Mouse (Mus musculus) neural tube, embryonic 13.5 days (tissue): ENCODE measurements around the gene Bco1. TPM values are rescaled to one million over a fixed set of nuclear protein-coding genes. Genes with fewer than 3 reads are reported as not detected.

Experiments
- ATAC-seq: fragments of 200-750 bp; cut with Nextera tagmentation; 2 replicates; pipeline ENCODE4 v1.8.0; 2017; ENCODE audit warnings: low read depth, mild to moderate bottlenecking, moderate TSS enrichment, moderate library complexity
- H3K27ac ChIP-seq: fragments of 300-500 bp; sonication (generic); replicated peaks from 2 replicates; pipeline ENCODE4 v1.5.1; 2015; ENCODE audit warnings: moderate library complexity, mild to moderate bottlenecking, inconsistent platforms
- H3K27me3 ChIP-seq: fragments of 300-500 bp; sonication (generic); 2 replicates; pipeline ENCODE4 v1.6.1; 2015; ENCODE audit warnings: mild to moderate bottlenecking, inconsistent platforms
- H3K36me3 ChIP-seq: fragments of 300-500 bp; sonication (generic); 2 replicates; pipeline ENCODE4 v1.6.1; 2015; ENCODE audit warnings: mild to moderate bottlenecking, inconsistent platforms
- H3K4me1 ChIP-seq: fragments of 300-500 bp; sonication (generic); replicated peaks from 2 replicates; pipeline ENCODE4 v1.6.1; 2015; ENCODE audit warnings: inconsistent platforms
- H3K4me2 ChIP-seq: fragments of 300-500 bp; sonication (generic); 2 replicates; pipeline ENCODE4 v1.6.1; 2015; ENCODE audit warnings: inconsistent platforms, mild to moderate bottlenecking, moderate library complexity
- H3K4me3 ChIP-seq: fragments of 300-500 bp; sonication (generic); 2 replicates; pipeline ENCODE4 v1.5.1; 2015; ENCODE audit warnings: mild to moderate bottlenecking, inconsistent platforms
- H3K9ac ChIP-seq: fragments of 300-500 bp; sonication (generic); 2 replicates; pipeline ENCODE4 v1.6.1; 2015; ENCODE audit warnings: moderate library complexity, mild to moderate bottlenecking, inconsistent platforms
- H3K9me3 ChIP-seq: fragments of 300-500 bp; sonication (generic); 2 replicates; pipeline ENCODE4 v1.6.1; 2016; ENCODE audit warnings: inconsistent platforms
- WGBS: fragments of 180-500 bp; shearing (Covaris S2); methylation state at CpG from one replicate; pipeline ENCODE4 v1.1.7; 2015; 5-methylcytosine and 5-hydroxymethylcytosine counted together
- polyA plus RNA-seq: library from polyadenylated mRNA; unstranded; fragments of >200 nt; fragmentation: Nextera tagmentation; extraction: Ambion mirVana; gene quantifications from 2 replicates; pipeline ENCODE4 v1.2.1, GENCODE M21; 2015

The Bco1 gene
- polyA plus RNA-seq, 1 experiment from 2014 or later: 0.29 TPM

DNA sequence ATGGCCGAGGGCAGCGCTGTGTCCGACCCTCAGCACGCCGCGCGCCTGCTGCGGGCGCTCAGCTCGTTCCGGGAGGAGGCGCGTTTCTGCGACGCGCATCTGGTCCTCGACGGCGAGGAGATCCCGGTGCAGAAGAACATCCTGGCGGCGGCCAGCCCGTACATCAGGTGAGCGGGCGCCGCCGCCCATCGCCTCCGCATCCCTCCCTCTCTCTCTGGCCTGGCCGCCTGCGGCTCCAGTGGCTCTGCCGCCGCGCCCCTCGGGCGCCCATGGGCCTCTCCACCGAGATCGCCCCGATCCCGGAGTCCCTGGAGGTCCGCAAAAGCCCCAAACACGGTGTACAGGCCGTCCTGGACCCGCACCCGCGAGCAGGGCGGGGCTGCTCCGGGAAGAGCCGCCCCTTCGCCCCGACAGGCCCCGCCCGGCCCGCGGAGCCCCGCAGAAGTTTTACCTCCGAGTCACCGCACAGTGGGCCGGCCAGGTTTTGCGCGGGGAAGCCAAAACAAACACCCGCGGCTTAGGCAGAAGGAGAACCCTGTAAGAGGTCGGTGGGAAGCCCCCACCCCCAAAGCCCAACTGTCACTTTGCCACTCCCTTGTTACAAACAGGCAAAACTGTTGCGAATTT is 62.6 kb downstream of the Bco1 start, which contains the start of gene Gan:
Gan (plus strand) TSS at position 1 of the 627 bp plus-strand sequence.
- WGBS: under 1% methylated on average over 57 of the region's 65 CpGs
- Histone ChIP-seq H3K27me3 (no peaks in the 10 kb centered on the region), H3K9me3 (no peaks in the 10 kb centered on the region), H3K4me3 (peak within 1 kb of the TSS; percentile 90), H3K9ac (peak within 1 kb of the TSS; percentile 92), H3K4me2 (peak within 1 kb of the TSS; percentile 90), H3K36me3 (no peaks in the 10 kb centered on the region), H3K4me1 (peaks cover 52% of the 10 kb centered on the region), H3K27ac (peak within 1 kb of the TSS; percentile 84)
- peak; percentile 77 for ATAC-seq

DNA sequence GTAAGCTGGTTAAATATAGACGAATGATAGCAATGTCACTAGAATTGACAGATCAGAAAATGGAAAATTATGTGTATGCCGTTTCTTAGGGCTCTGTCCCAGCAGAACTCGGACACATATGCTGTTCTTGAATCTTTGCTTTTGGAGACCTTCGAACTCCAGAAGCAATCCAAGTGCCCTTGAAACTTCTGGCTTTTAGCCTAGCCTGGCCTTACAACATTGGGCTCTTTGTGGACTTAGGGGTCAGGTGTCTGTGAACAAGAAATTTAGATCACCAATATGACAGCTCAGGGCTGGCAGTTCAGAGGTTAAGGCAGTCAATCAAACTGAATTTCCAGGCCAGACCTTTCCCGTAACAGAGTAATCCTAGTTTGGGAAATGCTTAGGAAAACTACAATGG is 63.4 kb downstream of the Bco1 start:
- no peak for ATAC-seq
- H3K9me3 ChIP-seq: no peaks in the 10 kb centered on the region
- H3K4me2 ChIP-seq: peak overlapping the region; percentile 90
- H3K9ac ChIP-seq: peak overlapping the region; percentile 92
- no peak overlapping the region for H3K27ac ChIP-seq
- 60% methylated on average over 5 of the region's 5 CpGs for WGBS
- peak overlapping the region; percentile 90 for H3K4me3 ChIP-seq
- H3K27me3 ChIP-seq: no peaks in the 10 kb centered on the region
- no peaks in the 10 kb centered on the region for H3K36me3 ChIP-seq
- H3K4me1 ChIP-seq: peaks cover 49% of the 10 kb centered on the region

DNA sequence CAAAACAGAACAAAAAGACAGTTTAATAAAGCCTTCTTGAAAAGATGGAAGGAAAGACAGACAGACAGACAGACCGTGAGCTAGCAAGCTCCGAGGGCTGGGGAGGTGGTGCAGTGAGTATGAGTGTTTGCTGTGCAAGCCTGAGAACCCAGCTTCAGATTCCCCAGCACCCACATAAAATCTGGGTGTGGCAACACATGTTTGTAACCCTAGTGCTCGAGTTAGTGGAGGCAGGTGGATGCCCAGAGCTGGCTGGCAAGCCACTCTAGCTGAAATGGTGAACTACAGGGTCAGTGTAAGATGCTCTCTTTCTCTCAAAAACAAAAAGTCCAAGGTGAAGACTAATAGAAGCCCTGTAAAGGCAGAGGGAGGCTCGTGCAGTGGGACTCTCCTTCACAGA is 69.3 kb downstream of the Bco1 start:
- ATAC-seq: no peak

DNA sequence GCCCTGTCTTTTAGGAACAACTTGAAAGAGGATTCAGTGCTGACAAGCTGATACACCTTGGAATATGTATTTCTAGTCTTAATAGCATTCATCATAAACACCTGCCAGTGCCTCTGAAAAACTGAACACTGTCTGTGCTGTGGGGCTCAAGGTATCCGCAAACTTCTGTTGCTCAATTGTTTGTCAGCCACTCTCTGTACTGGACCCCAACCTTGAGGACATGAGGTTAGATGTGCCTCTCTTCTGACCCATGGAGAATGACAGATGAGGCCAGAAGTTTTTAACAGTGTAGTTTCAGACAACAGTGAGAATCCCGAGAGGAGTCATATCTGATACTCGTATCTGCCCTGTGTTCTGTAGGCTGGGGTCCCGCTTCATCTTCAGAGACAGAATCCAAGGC is 69.9 kb downstream of the Bco1 start:
- Histone ChIP-seq H3K4me2 (no peak overlapping the region), H3K27me3 (no peaks in the 10 kb centered on the region), H3K9ac (no peak overlapping the region), H3K36me3 (no peaks in the 10 kb centered on the region), H3K4me1 (peaks cover 6% of the 10 kb centered on the region; the same call in 1 of the 2 replicates), H3K9me3 (no peaks in the 10 kb centered on the region), H3K27ac (no peak overlapping the region), H3K4me3 (no peak overlapping the region)
- WGBS: 93% methylated on average over 4 of the region's 4 CpGs
- ATAC-seq: no peak

More for the DNA sequence above, 69.3 kb downstream of the Bco1 start:
- H3K27ac ChIP-seq: no peak overlapping the region
- no peaks in the 10 kb centered on the region for H3K27me3 ChIP-seq
- H3K4me1 ChIP-seq: peaks cover 10% of the 10 kb centered on the region
- H3K36me3 ChIP-seq: no peaks in the 10 kb centered on the region
- no peaks in the 10 kb centered on the region for H3K9me3 ChIP-seq
- no peak overlapping the region for H3K4me2 ChIP-seq
- 86% methylated on average over 4 of the region's 4 CpGs for WGBS
- no peak overlapping the region for H3K9ac ChIP-seq
- no peak overlapping the region for H3K4me3 ChIP-seq

DNA sequence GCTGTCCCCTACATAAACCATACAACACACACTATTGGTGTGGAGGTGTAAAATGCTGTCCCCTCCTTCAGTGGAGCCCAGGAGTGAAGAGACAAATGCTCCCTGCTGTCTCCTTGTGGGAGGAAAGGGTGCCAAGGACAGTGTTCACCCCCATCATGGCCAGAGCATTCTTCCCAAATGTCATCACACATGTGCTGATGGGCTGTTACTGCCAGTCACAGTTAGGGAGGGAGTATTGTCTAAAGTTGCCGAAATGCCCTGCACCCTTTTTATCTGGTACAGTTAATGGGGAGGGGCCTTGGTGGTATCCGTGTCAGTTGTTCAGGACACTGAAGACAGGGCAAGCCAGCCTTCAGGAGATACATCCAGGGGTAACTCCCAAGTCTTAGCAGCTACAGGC is 70.9 kb downstream of the Bco1 start:
- Histone ChIP-seq H3K9me3 (no peaks in the 10 kb centered on the region), H3K27ac (no peak overlapping the region), H3K4me2 (no peak overlapping the region), H3K36me3 (no peaks in the 10 kb centered on the region), H3K4me1 (peaks cover 1% of the 10 kb centered on the region; the same call in 1 of the 2 replicates), H3K4me3 (no peak overlapping the region), H3K27me3 (no peaks in the 10 kb centered on the region), H3K9ac (no peak overlapping the region)
- ATAC-seq: no peak
- 88% methylated on average over 2 of the region's 2 CpGs for WGBS

DNA sequence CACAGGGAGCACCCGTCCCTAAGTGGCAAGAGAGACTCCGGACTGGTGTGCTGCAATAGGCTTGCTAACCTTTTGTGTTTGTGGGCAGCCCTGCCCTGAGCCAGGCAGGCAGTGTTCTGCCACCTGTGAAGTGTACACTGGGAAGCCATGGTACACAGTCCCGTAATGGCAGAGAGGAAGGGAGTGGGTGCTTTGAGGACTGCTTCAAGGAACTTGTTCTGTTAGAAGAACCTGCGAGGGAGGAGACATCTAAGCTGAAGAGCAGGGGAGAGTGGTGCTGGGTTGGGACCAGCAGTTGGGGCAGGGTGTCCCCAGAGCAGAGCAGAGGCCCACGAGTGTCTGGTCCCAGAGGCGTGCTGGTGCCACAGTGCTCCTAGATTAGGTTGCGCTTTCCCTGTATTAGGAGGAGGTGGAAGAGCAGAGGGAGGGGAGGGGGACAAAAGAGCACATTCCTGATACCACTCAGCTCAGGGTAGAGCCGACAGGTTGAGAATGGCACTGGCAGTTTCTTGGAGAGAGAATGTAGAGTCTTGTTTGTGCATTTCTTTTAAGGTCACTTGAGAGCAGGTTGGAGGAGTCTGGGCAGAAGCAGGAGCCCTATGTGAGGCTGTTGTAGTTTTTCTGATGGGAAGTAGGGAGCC is 71.7 kb downstream of the Bco1 start:
- no peaks in the 10 kb centered on the region for H3K36me3 ChIP-seq
- H3K4me1 ChIP-seq: no peaks in the 10 kb centered on the region; the same call in 1 of the 2 replicates
- H3K9me3 ChIP-seq: no peaks in the 10 kb centered on the region
- WGBS: 82% methylated on average over 8 of the region's 8 CpGs
- H3K9ac ChIP-seq: no peak overlapping the region
- H3K27me3 ChIP-seq: no peaks in the 10 kb centered on the region
- no peak overlapping the region for H3K27ac ChIP-seq
- no peak overlapping the region for H3K4me2 ChIP-seq
- H3K4me3 ChIP-seq: no peak overlapping the region
- ATAC-seq: no peak

DNA sequence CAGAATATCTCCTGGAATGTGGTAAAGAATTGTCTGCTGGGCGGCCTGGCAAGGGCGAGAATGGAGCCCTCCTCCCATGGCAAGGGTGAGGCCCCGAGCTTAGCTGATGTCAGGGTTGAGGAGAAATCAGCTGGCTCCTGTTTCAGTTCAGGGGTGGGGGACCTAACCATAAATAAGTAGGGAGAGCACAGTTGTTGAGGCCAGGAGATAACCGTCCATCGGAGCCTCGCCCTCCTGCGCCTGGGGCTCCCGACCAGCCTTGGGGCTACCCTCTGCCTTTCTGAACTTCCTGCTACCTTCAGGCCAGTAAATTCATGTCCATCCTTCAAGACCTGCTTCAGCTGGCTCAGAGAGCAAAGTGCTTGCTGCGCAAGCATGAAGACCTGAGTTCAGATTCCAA is 72.7 kb downstream of the Bco1 start:
- Histone ChIP-seq H3K4me3 (no peak overlapping the region), H3K4me2 (no peak overlapping the region), H3K27ac (no peak overlapping the region), H3K9me3 (no peaks in the 10 kb centered on the region), H3K27me3 (no peaks in the 10 kb centered on the region), H3K36me3 (no peaks in the 10 kb centered on the region), H3K4me1 (peaks cover 4% of the 10 kb centered on the region), H3K9ac (no peak overlapping the region)
- ATAC-seq: no peak
- 94% methylated on average over 9 of the region's 9 CpGs for WGBS

DNA sequence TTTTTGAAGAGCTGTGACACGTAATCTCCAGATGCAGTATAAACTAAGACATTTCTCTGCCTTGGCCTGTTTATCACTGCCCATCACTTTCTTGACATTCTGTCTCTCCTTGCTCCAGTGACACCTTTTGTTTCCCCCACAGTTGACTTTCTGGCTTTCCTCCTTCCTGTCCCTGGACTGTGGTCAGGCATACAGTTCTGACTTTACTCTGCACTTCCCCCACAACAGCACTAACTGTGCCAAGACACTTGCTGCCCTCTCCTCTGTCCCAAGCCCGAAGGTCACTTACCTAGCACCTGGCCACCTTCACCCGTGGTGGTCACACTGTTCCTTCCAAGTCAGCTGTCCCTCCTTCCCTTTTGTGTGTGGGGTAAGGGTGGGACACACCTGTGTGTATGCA is 76.2 kb downstream of the Bco1 start:
- H3K27ac ChIP-seq: no peak overlapping the region
- H3K9ac ChIP-seq: no peak overlapping the region
- no peak overlapping the region for H3K4me2 ChIP-seq
- H3K9me3 ChIP-seq: no peaks in the 10 kb centered on the region
- 0 out of 2 replicates have a peak, but pooled peaks cover 7% of the 10 kb centered on the region for H3K36me3 ChIP-seq
- 90% methylated on average over 3 of the region's 3 CpGs for WGBS
- H3K4me3 ChIP-seq: no peak overlapping the region
- peaks cover 4% of the 10 kb centered on the region for H3K4me1 ChIP-seq
- no peak for ATAC-seq
- H3K27me3 ChIP-seq: no peaks in the 10 kb centered on the region

DNA sequence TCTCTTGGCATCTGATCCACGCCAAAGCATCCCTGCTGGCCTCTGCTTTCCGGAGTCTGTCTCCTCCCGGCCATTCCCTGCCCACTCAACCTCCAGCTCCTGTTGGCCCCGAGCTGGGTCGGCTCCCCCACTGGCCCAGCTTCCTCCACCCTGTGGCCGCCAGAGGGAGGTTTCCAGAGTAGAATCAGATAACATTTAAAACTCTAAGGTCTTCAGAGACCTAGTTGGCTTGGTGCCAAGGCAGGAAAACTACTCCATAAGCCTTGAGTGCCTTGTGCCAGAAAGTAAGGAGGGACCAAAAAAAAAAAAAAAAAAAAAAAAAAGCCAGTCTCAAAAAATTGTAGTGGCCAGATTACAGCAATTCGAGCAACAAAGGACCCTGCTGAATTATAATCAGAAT is 77.2 kb downstream of the Bco1 start:
- WGBS: 61% methylated on average over 7 of the region's 7 CpGs
- ATAC-seq: no peak
- no peak overlapping the region for H3K9ac ChIP-seq
- no peak overlapping the region for H3K4me3 ChIP-seq
- no peaks in the 10 kb centered on the region for H3K9me3 ChIP-seq
- peaks cover 4% of the 10 kb centered on the region for H3K4me1 ChIP-seq
- H3K27ac ChIP-seq: peak overlapping the region; percentile 38
- H3K27me3 ChIP-seq: no peaks in the 10 kb centered on the region
- no peak overlapping the region for H3K4me2 ChIP-seq
- 0 out of 2 replicates have a peak, but pooled peaks cover 7% of the 10 kb centered on the region for H3K36me3 ChIP-seq

DNA sequence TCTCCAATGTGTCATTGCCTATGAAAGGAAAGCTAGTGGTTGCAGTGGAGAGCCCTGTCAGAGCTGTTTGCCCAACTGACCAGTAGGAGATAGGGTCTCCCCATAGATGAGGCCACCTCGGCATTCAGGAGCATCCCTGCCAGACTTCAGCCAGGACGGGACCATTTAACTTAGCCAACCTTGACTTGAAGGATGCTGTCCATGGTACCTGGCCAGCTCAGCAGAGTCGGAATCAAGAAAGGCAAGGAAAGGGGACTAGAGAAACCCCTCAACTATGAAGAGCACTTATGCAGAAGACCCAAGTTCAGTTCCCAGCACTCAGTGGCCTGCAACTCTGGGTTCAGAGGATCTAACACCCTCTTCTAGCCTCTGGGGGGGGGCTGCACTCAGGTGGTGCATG is 78.0 kb downstream of the Bco1 start:
- Histone ChIP-seq H3K9ac (no peak overlapping the region), H3K4me1 (peaks cover 4% of the 10 kb centered on the region), H3K27me3 (no peaks in the 10 kb centered on the region), H3K36me3 (0 out of 2 replicates have a peak, but pooled peaks cover 7% of the 10 kb centered on the region), H3K27ac (no peak overlapping the region), H3K4me3 (no peak overlapping the region), H3K9me3 (no peaks in the 10 kb centered on the region), H3K4me2 (no peak overlapping the region)
- WGBS: 82% methylated on average over 3 of the region's 3 CpGs
- ATAC-seq: no peak

DNA sequence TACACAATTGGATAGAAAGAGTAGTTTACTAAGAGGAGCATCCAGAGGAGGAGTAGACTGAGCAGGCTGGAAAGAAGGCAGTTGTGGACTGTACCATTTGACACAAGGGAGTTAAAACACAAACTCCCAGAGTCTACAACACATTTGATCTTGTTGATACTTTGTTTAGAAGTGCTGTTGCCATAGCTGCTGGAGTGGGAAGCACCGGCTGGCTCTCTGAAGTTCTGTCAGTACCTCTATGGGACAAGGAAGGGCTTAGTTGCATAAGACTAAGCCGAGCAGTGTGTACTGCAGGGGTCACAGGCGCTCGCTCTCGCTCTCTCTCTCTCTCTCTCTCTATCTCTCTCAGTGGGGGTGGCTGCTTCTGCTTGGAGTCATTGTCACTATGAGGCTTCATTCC is 78.9 kb downstream of the Bco1 start:
- Histone ChIP-seq H3K9me3 (no peaks in the 10 kb centered on the region), H3K9ac (no peak overlapping the region), H3K27me3 (no peaks in the 10 kb centered on the region), H3K36me3 (0 out of 2 replicates have a peak, but pooled peaks cover 7% of the 10 kb centered on the region), H3K4me3 (no peak overlapping the region), H3K4me2 (no peak overlapping the region), H3K4me1 (peaks cover 4% of the 10 kb centered on the region), H3K27ac (no peak overlapping the region)
- 96% methylated on average over 5 of the region's 5 CpGs for WGBS
- no peak for ATAC-seq

DNA sequence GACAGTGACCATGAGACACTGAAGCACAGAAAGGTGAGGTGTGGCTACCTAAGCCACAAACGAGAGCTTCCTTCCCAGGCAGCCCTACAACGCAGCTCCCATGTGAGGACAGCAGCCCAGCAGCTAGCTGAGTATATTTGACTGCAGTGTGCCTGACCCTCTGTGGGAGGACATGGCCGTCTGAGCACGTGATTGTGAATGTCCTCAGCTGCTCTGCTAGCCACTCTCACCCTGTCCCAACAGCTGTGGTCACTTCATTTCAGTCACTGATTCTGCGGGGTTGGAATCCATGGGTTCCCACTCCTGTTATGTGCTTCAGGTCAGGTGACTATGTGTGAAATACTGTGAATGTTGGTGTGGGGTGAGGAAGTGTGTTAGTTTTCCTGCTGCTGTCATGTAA is 80.7 kb downstream of the Bco1 start:
- H3K9ac ChIP-seq: no peak overlapping the region
- 94% methylated on average over 5 of the region's 5 CpGs for WGBS
- 0 out of 2 replicates have a peak, but pooled peaks cover 7% of the 10 kb centered on the region for H3K36me3 ChIP-seq
- no peaks in the 10 kb centered on the region for H3K27me3 ChIP-seq
- H3K27ac ChIP-seq: no peak overlapping the region
- no peak overlapping the region for H3K4me3 ChIP-seq
- H3K4me2 ChIP-seq: no peak overlapping the region
- no peak for ATAC-seq
- H3K9me3 ChIP-seq: no peaks in the 10 kb centered on the region
- peaks cover 4% of the 10 kb centered on the region for H3K4me1 ChIP-seq
